Mouse (Mus musculus): ENCODE data around the gene Tjap1. TPM values are rescaled to one million over a fixed set of nuclear protein-coding genes. Genes with fewer than 3 reads are reported as not detected.

The Tjap1 gene
- 10 to 100 TPM; 33.2 to 37.8 TPM for total RNA-seq (2021)

- intact Hi-C loops (cut with DNase I) = no loop called here
- peak; percentile 71 to 93 for DNase-seq (ENCODE audit: extremely low spot score in 1 of 2, low spot score in 2 of 2)
Observed at GRCm38 (mm10) chr17:46282483-46283123, at the start of gene Tjap1. Tjap1 (minus strand) TSS chr17:46283026.

- no peak for DNase-seq (ENCODE audit: extremely low spot score in 1 of 2, low spot score in 2 of 2)
- intact Hi-C loops (cut with DNase I) = no loop called here
Observed at GRCm38 (mm10) chr17:46328723-46329122, 45.9 kb upstream of the Tjap1 start.

- peak; percentile 89 to 97 for DNase-seq (ENCODE audit: extremely low spot score in 1 of 2, low spot score in 2 of 2)
- intact Hi-C loops (cut with DNase I) = no loop called here
Observed at GRCm38 (mm10) chr17:46327906-46328534, 45.2 kb upstream of the Tjap1 start, which contains the start of gene Abcc10. Abcc10 (minus strand) TSS chr17:46328352.

- intact Hi-C loops (cut with DNase I) = no loop called here
- DNase-seq (ENCODE audit: extremely low spot score in 1 of 2, low spot score in 2 of 2) = no peak
Observed at GRCm38 (mm10) chr17:46327413-46327905, 44.6 kb upstream of the Tjap1 start.

DNA sequence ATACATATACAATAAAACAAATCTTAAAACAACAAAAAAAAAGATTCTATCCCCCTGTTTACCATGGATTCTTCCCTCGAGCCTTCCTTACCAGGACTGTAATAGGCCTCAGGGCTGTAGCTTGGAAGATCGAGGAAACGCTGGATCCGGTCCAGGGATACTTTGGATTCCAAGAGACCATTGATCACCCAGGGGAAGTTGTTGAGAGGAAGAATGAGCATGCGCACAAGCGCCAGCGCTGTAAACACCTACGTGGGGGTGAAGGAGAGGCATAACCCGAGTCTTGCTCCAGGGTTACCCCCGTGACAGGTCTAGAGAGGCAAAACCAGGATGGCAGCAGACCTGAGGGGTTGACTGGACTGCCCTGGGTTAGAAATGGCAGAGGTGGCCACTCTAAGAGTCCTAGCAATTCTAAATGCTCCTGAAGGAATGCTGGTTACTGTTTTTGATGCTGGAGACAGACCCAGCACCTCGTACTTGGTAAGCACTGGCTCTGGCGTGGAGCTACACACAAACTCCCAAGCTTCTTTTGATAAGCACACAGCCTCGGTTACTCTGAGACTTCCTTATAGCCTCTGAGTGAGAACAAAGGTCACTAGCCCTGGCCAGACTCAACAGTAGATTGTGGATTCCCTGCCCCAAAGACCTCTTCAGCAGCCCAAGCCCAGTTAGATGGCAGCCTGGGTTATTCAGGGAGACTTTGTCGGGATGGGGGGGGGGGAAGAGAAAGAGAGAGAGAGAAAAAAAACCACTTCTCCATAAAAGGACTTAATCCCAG lies 39.4 kb upstream of the Tjap1 start:
- DNase-seq (ENCODE audit: extremely low spot score in 1 of 2, low spot score in 2 of 2) = no peak
- intact Hi-C loops (cut with DNase I) = no loop called here

DNA sequence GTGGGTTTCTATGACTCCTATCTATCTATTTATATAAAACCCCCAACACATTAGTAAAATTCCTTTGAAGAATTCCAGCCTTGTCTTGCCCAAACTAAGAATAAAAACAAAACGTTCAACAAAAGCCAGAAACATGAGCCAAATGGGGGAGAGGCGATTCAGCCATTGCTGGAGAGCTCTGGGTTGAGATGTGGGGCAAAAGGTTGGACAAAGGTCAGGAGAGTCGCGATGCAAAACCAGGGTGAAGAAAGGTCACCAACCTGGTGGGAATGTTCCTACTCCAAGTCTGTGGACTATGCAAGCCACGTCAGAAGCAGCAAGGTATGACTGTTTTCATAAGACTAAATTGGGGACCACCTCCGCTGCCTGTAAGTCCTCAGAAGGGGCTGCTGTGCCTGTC lies 37.7 kb upstream of the Tjap1 start:
- no peak for DNase-seq (ENCODE audit: extremely low spot score in 1 of 2, low spot score in 2 of 2)
- intact Hi-C loops (cut with DNase I) = no loop called here

DNA sequence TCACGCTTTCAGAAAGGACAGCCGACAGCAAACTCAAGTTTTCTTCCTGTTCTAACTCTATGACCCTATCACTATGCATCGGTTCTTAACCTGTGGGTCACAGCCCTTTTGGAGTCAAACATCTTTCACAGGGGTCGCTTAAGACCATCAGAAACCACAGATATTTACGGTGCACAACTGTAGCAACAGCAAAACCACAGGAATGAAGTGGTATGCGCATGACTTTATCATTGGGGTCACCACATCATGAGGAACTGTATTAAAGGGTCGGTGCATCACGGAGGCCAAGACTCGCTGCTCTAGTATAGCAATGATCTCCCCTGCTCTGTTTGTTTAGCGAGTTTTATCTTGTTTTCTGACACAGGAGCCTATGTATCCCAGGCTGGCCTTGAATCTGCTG lies 33.0 kb upstream of the Tjap1 start:
- intact Hi-C loops (cut with DNase I) = no loop called here
- DNase-seq (ENCODE audit: extremely low spot score in 1 of 2, low spot score in 2 of 2) = no peak

GRCm38 (mm10) chr17:46313135-46313715 lies 30.4 kb upstream of the Tjap1 start:
- intact Hi-C loops (cut with DNase I) = no loop called here

GRCm38 (mm10) chr17:46310515-46310914 lies 27.7 kb upstream of the Tjap1 start:
- peak in 1 of 2 experiments; percentile 13 for DNase-seq (ENCODE audit: extremely low spot score in 1 of 2, low spot score in 2 of 2)

More at GRCm38 (mm10) chr17:46313135-46313715, 30.4 kb upstream of the Tjap1 start:
- no peak for DNase-seq (ENCODE audit: extremely low spot score in 1 of 2, low spot score in 2 of 2)

DNA sequence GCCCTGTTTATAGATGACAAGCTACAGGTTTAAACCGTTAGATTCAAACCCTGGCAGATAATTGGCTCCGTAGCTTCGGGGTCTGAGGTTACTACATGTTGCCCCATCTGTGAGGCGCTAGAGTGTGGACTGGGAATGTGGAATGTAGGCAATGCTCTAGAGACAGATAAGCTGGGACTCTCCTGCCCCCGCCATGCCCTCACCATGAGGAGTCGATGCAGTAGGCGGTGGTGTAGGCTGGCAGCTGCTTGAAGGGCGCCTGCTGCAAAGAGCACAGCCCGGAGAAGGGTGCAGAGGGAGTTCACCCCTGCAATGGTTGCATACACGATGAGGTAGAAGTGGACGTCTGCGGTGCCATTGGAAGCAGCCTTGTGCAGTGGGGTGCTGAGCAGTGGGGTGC lies 27.0 kb upstream of the Tjap1 start:
- peak in 1 of 2 experiments; percentile 4 for DNase-seq (ENCODE audit: extremely low spot score in 1 of 2, low spot score in 2 of 2)
- intact Hi-C loops (cut with DNase I) = no loop called here

More at GRCm38 (mm10) chr17:46310515-46310914, 27.7 kb upstream of the Tjap1 start:
- intact Hi-C loops (cut with DNase I) = no loop called here

DNA sequence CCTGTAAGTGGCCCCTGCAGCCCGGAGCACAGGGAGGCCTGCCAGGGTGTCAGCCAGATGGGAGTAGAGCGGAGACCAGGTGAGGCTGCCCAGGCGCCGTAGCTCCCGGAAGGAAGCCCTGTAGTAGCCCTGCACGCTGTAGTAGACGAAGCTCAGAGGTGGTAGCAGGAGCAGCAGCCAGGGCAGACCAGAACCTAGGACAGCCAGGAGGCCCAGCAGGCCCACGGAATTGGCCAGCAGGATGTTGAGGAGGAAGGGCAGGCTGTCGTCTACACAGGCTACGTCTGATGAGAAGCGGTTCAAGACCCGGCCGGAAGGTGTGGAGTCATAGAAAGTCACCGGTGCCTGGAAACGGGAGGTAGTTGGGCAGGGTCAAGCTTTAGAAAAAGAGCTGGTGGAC lies 24.1 kb upstream of the Tjap1 start:
- peak in 1 of 2 experiments; percentile 25 for DNase-seq (ENCODE audit: extremely low spot score in 1 of 2, low spot score in 2 of 2)
- intact Hi-C loops (cut with DNase I) = no loop called here

GRCm38 (mm10) chr17:46304184-46304583 lies 21.4 kb upstream of the Tjap1 start:
- intact Hi-C loops (cut with DNase I) = no loop called here
- DNase-seq (ENCODE audit: extremely low spot score in 1 of 2, low spot score in 2 of 2) = no peak

DNA sequence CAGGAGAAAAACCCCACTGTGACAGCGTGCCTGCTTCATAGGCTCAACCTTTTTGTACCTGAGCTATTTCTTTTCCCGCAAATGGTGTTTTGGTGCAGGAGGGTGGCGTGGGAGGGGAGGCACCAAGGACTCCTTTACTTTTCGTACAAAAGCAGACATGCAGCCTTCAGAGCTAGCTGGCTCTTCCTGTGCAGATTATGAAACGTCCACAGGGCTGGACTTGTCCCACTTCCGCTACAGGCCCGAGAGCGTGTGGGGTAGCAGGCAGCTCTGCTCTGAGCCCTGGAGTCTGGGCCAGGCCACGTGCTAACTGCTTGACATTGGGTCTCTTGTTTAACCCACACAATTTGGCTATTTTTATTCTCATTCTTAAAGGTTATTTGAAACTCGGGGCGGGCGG lies 19.1 kb upstream of the Tjap1 start:
- intact Hi-C loops (cut with DNase I) = no loop called here
- no peak for DNase-seq (ENCODE audit: extremely low spot score in 1 of 2, low spot score in 2 of 2)

GRCm38 (mm10) chr17:46298220-46298913 lies 15.5 kb upstream of the Tjap1 start:
- intact Hi-C loops (cut with DNase I) = loop anchor here (5.0 kb wide), 1 partner anchor 36 kb away; no protein-coding TSS in a partner anchor
- peak; percentile 77 to 89 for DNase-seq (ENCODE audit: extremely low spot score in 1 of 2, low spot score in 2 of 2)

DNA sequence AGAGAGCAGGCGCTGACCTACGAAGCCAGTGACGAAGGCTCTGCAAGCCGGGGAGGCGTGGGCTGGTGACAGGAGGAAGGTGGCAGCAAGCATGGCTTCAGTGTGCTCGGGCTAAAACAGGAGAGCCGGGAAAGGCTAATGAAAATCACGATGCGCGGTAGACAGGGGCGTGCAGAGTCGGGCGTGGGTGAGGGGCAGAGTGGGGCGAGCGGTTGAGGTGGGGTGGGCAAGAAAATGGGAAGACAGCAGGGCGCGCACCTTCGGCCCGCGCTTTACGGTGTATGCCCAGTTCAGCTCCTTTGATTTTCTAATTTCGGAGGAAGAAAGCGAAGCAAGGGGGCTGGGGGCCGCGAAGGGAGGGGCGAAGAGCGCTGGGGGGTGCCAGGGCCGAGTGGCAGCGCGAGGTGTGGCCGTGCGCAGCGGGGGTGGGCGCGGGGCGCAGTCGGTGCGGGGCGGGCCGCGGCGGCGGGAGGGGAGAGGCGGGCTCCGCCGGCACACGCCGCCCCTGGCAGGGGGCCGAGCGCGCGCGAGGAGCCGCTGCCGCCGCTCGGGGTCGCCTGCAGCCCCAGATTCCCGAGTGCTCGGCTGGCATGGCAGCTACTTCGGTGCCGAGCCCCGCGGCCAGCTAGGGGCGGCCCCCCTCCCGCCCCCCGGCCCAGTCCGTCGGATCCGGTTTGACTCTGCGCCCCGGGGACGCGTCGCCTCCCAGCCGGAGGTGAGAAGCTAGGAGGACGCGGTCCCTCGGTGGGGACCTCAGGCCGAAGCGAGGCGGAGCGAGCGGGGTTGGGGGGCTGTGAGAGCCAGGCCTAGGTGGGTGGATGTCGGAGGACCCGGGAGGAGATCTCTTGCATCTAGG lies 14.8 kb upstream of the Tjap1 start, which contains the start of gene Dlk2:
Dlk2 (plus strand) TSS at position 58 of the 856 bp plus-strand sequence.
- peak; percentile 31 to 79 for DNase-seq (ENCODE audit: extremely low spot score in 1 of 2, low spot score in 2 of 2)
- intact Hi-C loops (cut with DNase I) = loop anchor here (5.0 kb wide), 1 partner anchor 35 kb away; no protein-coding TSS in a partner anchor

- no peak for DNase-seq (ENCODE audit: extremely low spot score in 1 of 2, low spot score in 2 of 2)
- intact Hi-C loops (cut with DNase I) = loop anchor here (5.0 kb wide), 1 partner anchor 35 kb away; no protein-coding TSS in a partner anchor
Observed at GRCm38 (mm10) chr17:46297028-46297363, 14.2 kb upstream of the Tjap1 start.

DNA sequence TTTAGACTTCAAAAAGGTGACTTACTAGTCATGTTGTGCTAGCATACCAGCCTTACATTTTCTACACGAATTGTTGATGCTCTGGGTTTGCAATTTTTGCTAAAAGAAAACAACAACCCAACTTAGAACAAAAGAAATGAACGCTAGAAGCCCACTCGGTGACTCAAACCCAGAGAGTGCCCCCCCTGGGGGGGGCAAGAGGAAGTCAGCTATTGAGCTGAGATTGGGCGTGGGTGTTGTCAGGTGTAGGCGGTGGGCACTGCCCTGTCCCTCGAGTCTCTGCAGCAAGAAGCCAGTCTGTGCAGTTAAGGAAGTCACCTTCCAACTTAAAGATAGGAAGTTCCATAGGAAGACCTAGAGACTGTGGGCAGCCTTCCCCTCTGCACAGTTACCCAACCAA lies 13.8 kb upstream of the Tjap1 start:
- intact Hi-C loops (cut with DNase I) = loop anchor here (5.0 kb wide), 1 partner anchor 34 kb away; no protein-coding TSS in a partner anchor
- DNase-seq (ENCODE audit: extremely low spot score in 1 of 2, low spot score in 2 of 2) = no peak

Data from left cerebral cortex, postnatal 10 days (tissue).